Comparison of ENCODE assay signal across 8 mouse cellular contexts in genomic region chr9:37456481-37456910, GRCm38 (mm10). TPM values are rescaled to one million over a fixed set of nuclear protein-coding genes. Genes with fewer than 3 reads are reported as not detected.
DNase-seq lines count a peak whose midpoint lies in the region; ATAC-seq lines count a peak whose summit lies in the region.

No protein-coding gene starts in this region.

- peaks cover 92% of the 10 kb centered on the region for H3K27me3 ChIP-seq in heart, embryonic 11.5 days (ENCODE audit: control insufficient read depth, insufficient read depth, low read length)
- peaks cover 97% of the 10 kb centered on the region for H3K27me3 ChIP-seq in embryonic facial prominence, embryonic 12.5 days
- peaks cover 100% of the 10 kb centered on the region for H3K27me3 ChIP-seq in intestine, embryonic 14.5 days (replicated peaks; ENCODE audit: control insufficient read depth, insufficient read depth, low read length)
- peaks cover 80% of the 10 kb centered on the region for H3K27me3 ChIP-seq in stomach, embryonic 15.5 days (replicated peaks)

- no peaks in the 10 kb centered on the region for H3K9me3 ChIP-seq in heart, embryonic 11.5 days (replicated peaks; ENCODE audit: control insufficient read depth, low read length)
- no peaks in the 10 kb centered on the region for H3K9me3 ChIP-seq in embryonic facial prominence, embryonic 12.5 days
- no peaks in the 10 kb centered on the region for H3K9me3 ChIP-seq in intestine, embryonic 14.5 days (ENCODE audit: control insufficient read depth, low read length)
- H3K9me3 ChIP-seq in stomach, embryonic 15.5 days: no peaks in the 10 kb centered on the region

- no peak for ATAC-seq in heart, embryonic 11.5 days (replicated peaks; ENCODE audit: insufficient number of reproducible peaks, low FRiP score, low TSS enrichment)
- peak; percentile 57 for ATAC-seq in embryonic facial prominence, embryonic 12.5 days (ENCODE audit: insufficient number of reproducible peaks, insufficient read depth, low FRiP score, low TSS enrichment)
- ATAC-seq in intestine, embryonic 14.5 days (replicated peaks; ENCODE audit: low FRiP score, low TSS enrichment, low read depth): no peak
- ATAC-seq in stomach, embryonic 15.5 days (ENCODE audit: insufficient read depth, low FRiP score, low read depth): peak; percentile 32; the same call in 1 of the 2 replicates

- H3K27ac ChIP-seq in heart, embryonic 11.5 days (ENCODE audit: low read depth, low read length): no peak overlapping the region
- no peak overlapping the region for H3K27ac ChIP-seq in embryonic facial prominence, embryonic 12.5 days
- H3K27ac ChIP-seq in intestine, embryonic 14.5 days (ENCODE audit: low read depth): no peak overlapping the region
- H3K27ac ChIP-seq in stomach, embryonic 15.5 days: no peak overlapping the region

- WGBS in heart, embryonic 11.5 days (ENCODE audit: insufficient replicate concordance): under 1% methylated on average over 20 of the region's 20 CpGs
- WGBS in embryonic facial prominence, embryonic 12.5 days: under 1% methylated on average over 19 of the region's 20 CpGs
- under 1% methylated on average over 20 of the region's 20 CpGs for WGBS in intestine, embryonic 14.5 days
- under 1% methylated on average over 20 of the region's 20 CpGs for WGBS in stomach, embryonic 15.5 days

- intact Hi-C loops in heart, postnatal 36 days (cut with DNase I): no loop called here

- H3K36me3 ChIP-seq in heart, embryonic 11.5 days (ENCODE audit: control insufficient read depth, insufficient read depth, low read length): no peaks in the 10 kb centered on the region
- H3K36me3 ChIP-seq in embryonic facial prominence, embryonic 12.5 days: no peaks in the 10 kb centered on the region
- no peaks in the 10 kb centered on the region for H3K36me3 ChIP-seq in intestine, embryonic 14.5 days (ENCODE audit: control insufficient read depth, insufficient read depth, low read length)
- no peaks in the 10 kb centered on the region for H3K36me3 ChIP-seq in stomach, embryonic 15.5 days

- H3K4me1 ChIP-seq in heart, embryonic 11.5 days (ENCODE audit: control insufficient read depth, insufficient read depth, low read length): peaks cover 6% of the 10 kb centered on the region; the same call in 1 of the 2 replicates
- peaks cover 12% of the 10 kb centered on the region for H3K4me1 ChIP-seq in embryonic facial prominence, embryonic 12.5 days
- peaks cover 11% of the 10 kb centered on the region for H3K4me1 ChIP-seq in intestine, embryonic 14.5 days (replicated peaks; ENCODE audit: control insufficient read depth, insufficient read depth, low read length)
- peaks cover 19% of the 10 kb centered on the region; the same call in 1 of the 2 replicates for H3K4me1 ChIP-seq in stomach, embryonic 15.5 days

- H3K4me3 ChIP-seq in heart, embryonic 11.5 days (ENCODE audit: low read depth, low read length): peak overlapping the region; percentile 41
- peak overlapping the region; percentile 29 for H3K4me3 ChIP-seq in embryonic facial prominence, embryonic 12.5 days
- peak overlapping the region; percentile 16; the same call in 1 of the 2 replicates for H3K4me3 ChIP-seq in intestine, embryonic 14.5 days (ENCODE audit: low read depth, low read length)
- peak overlapping the region; percentile 20; the same call in 1 of the 2 replicates for H3K4me3 ChIP-seq in stomach, embryonic 15.5 days (replicated peaks)

- no peak for DNase-seq in heart, postnatal 36 days
- peak; percentile 87 for DNase-seq in Muller cell, postnatal 12 days (ENCODE audit: inconsistent ontology term)
- DNase-seq in intestine, embryonic 14.5 days (ENCODE audit: low spot score): no peak
- peak; percentile 51 for DNase-seq in mesoderm, embryonic 11.5 days (ENCODE audit: low read depth, low spot score)
- DNase-seq in spleen, postnatal 14 days (ENCODE audit: low spot score in 2 of 2): no peak

- H3K9ac ChIP-seq in heart, embryonic 11.5 days (ENCODE audit: low read depth, low read length): no peak overlapping the region
- H3K9ac ChIP-seq in embryonic facial prominence, embryonic 12.5 days: no peak overlapping the region
- H3K9ac ChIP-seq in intestine, embryonic 14.5 days (ENCODE audit: low read length): no peak overlapping the region
- H3K9ac ChIP-seq in stomach, embryonic 15.5 days: no peak overlapping the region

- H3K4me2 ChIP-seq in heart, embryonic 11.5 days: peak overlapping the region; percentile 70
- peak overlapping the region; percentile 45 for H3K4me2 ChIP-seq in embryonic facial prominence, embryonic 12.5 days (replicated peaks)
- H3K4me2 ChIP-seq in intestine, embryonic 14.5 days (ENCODE audit: low read length): peak overlapping the region; percentile 42
- peak overlapping the region; percentile 50 for H3K4me2 ChIP-seq in stomach, embryonic 15.5 days

RNA-seq across cellular contexts. Expression of gene Robo3, which starts 23.4 kb away (rescaled TPM):
- 0.29 and 0.35 TPM in 2 replicates for polyA plus RNA-seq in heart, embryonic 11.5 days (2014; fragmentation: Nextera tagmentation; extraction: Ambion mirVana)
- total RNA-seq in heart, postnatal 36 days (2021): not detected
- 2.7 TPM in 2 replicates for polyA plus RNA-seq in embryonic facial prominence, embryonic 12.5 days (2016; fragmentation: Nextera tagmentation; extraction: Ambion mirVana)
- not detected in 2 replicates for polyA plus RNA-seq in intestine, embryonic 14.5 days (2014; fragmentation: Nextera tagmentation; extraction: Ambion mirVana)
- 0.08 and 0.15 TPM in 2 replicates for polyA plus RNA-seq in stomach, embryonic 15.5 days (2015; fragmentation: Nextera tagmentation; extraction: Ambion mirVana)

RNA-seq across cellular contexts. Expression of gene Msantd2, which starts 32.6 kb away (rescaled TPM):
- 20.2 and 20.5 TPM in 2 replicates for polyA plus RNA-seq in heart, embryonic 11.5 days (2014; fragmentation: Nextera tagmentation; extraction: Ambion mirVana)
- 1 to 10 TPM; 6.7 to 6.9 TPM for total RNA-seq in heart, postnatal 36 days (2021)
- polyA plus RNA-seq in embryonic facial prominence, embryonic 12.5 days (2016; fragmentation: Nextera tagmentation; extraction: Ambion mirVana): 43.1 and 44.7 TPM in 2 replicates
- polyA plus RNA-seq in intestine, embryonic 14.5 days (2014; fragmentation: Nextera tagmentation; extraction: Ambion mirVana): 28.7 and 29.5 TPM in 2 replicates
- polyA plus RNA-seq in stomach, embryonic 15.5 days (2015; fragmentation: Nextera tagmentation; extraction: Ambion mirVana): 24.8 and 25.0 TPM in 2 replicates

RNA-seq across cellular contexts. Expression of gene Robo4, which starts 54.8 kb away (rescaled TPM):
- 2.5 and 3.3 TPM in 2 replicates for polyA plus RNA-seq in heart, embryonic 11.5 days (2014; fragmentation: Nextera tagmentation; extraction: Ambion mirVana)
- 10 to 100 TPM; 29.6 to 38.7 TPM for total RNA-seq in heart, postnatal 36 days (2021)
- 7.7 and 8.9 TPM in 2 replicates for polyA plus RNA-seq in embryonic facial prominence, embryonic 12.5 days (2016; fragmentation: Nextera tagmentation; extraction: Ambion mirVana)
- polyA plus RNA-seq in intestine, embryonic 14.5 days (2014; fragmentation: Nextera tagmentation; extraction: Ambion mirVana): 9.8 and 12.8 TPM in 2 replicates
- polyA plus RNA-seq in stomach, embryonic 15.5 days (2015; fragmentation: Nextera tagmentation; extraction: Ambion mirVana): 9.9 and 11.3 TPM in 2 replicates

Comparison
In these comparisons a context has a peak if more than half of its experiments do, and no peak if none do; other contexts are left out.
1. ATAC-seq: peak in embryonic facial prominence, embryonic 12.5 days (single experiment) and stomach, embryonic 15.5 days (single experiment); none in heart, embryonic 11.5 days (single experiment) and intestine, embryonic 14.5 days (single experiment).
2. DNase-seq: peak in Muller cell, postnatal 12 days (single experiment) and mesoderm, embryonic 11.5 days (single experiment); none in heart, postnatal 36 days (0 of 2), intestine, embryonic 14.5 days (single experiment) and spleen, postnatal 14 days (0 of 2).
3. Peak in every context shown above with its lines, with median percentiles within 50 percentile points of each other: H3K4me2 ChIP-seq and H3K4me3 ChIP-seq.